Mouse (Mus musculus) myocyte (in vitro differentiated cells): ENCODE results near the gene Tbc1d2.

ENCODE experiments used
- CEBPB ChIP-seq: IDR thresholded peaks from 2 replicates; pipeline ENCODE4 v1.6.1; 2011; ENCODE audit warnings: mild to moderate bottlenecking, moderate library complexity; ENCODE audit not compliant: poor library complexity, insufficient read depth, severe bottlenecking
- E2F4 ChIP-seq: IDR thresholded peaks from one replicate; pipeline ENCODE4 v1.6.1; 2011; ENCODE audit warnings: mild to moderate bottlenecking, control low read depth, moderate library complexity; ENCODE audit not compliant: insufficient read depth
- MAX ChIP-seq: IDR thresholded peaks from one replicate; pipeline ENCODE4 v1.6.1; 2011; ENCODE audit warnings: low read depth, mild to moderate bottlenecking, control low read depth
- MYOD1 ChIP-seq, 3 experiments: IDR thresholded peaks; one replicate each; pipeline ENCODE4 v1.6.1; 2011; ENCODE audit warnings: control low read depth in 2 of 3, low read depth in 2 of 3, mild to moderate bottlenecking in 2 of 3, moderate library complexity in 1 of 3; ENCODE audit not compliant: insufficient read length in 2 of 3, control insufficient read depth in 1 of 3
- MYOG ChIP-seq, 3 experiments: IDR thresholded peaks; one replicate each; pipeline ENCODE4 v1.6.1; 2011; ENCODE audit warnings: control low read depth in 2 of 3, low read depth in 2 of 3, mild to moderate bottlenecking in 2 of 3; ENCODE audit not compliant: insufficient read length in 2 of 3, control insufficient read depth in 1 of 3, insufficient read depth in 1 of 3
- POLR2A ChIP-seq: IDR thresholded peaks from one replicate; pipeline ENCODE4 v1.6.1; 2011; ENCODE audit warnings: low read depth, mild to moderate bottlenecking, control low read depth, moderate library complexity; ENCODE audit not compliant: insufficient read length
- POLR2AphosphoS2 ChIP-seq: IDR thresholded peaks from one replicate; pipeline ENCODE4 v1.6.1; 2011; ENCODE audit warnings: low read depth, control low read depth; ENCODE audit not compliant: insufficient read length
- REST ChIP-seq: IDR thresholded peaks from one replicate; pipeline ENCODE4 v1.6.1; 2011; ENCODE audit warnings: mild to moderate bottlenecking, control low read depth, moderate library complexity; ENCODE audit not compliant: insufficient read depth, insufficient read length
- SRF ChIP-seq: IDR thresholded peaks from one replicate; pipeline ENCODE4 v1.6.1; 2011; ENCODE audit warnings: low read depth; ENCODE audit not compliant: control insufficient read depth, insufficient read length
- TCF12 ChIP-seq: IDR thresholded peaks from one replicate; pipeline ENCODE4 v1.6.1; 2011; ENCODE audit warnings: mild to moderate bottlenecking, control low read depth; ENCODE audit not compliant: poor library complexity, insufficient read depth, severe bottlenecking
- TCF3 ChIP-seq: IDR thresholded peaks from one replicate; pipeline ENCODE4 v1.6.1; 2011; ENCODE audit warnings: low read depth, control low read depth; ENCODE audit not compliant: insufficient read length
- USF1 ChIP-seq: IDR thresholded peaks from one replicate; pipeline ENCODE4 v1.6.1; 2011; ENCODE audit warnings: low read depth, mild to moderate bottlenecking, control low read depth, moderate library complexity

DNA sequence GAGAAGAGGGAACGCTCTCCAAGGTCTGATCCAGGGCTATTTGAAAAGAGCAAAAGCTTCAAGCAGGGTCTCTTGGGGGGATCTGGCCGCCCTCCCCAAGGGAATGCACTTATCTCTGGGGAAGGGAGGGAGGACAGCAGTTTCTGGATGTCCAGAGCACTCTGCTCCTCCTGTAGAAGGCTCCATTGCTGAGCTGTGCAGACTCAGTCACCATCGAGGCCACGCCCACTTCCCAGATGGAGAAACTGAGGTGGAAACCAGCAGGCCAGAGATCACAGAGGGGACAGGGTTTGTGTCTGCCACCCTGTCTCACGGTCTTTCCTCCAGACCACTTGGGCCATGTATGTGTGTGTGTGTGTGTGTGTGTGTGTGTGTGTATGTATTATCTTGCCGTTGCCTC, 51.0 kb downstream of the Tbc1d2 start:
- TF ChIP-seq POLR2A (no peak), E2F4 (no peak), TCF3 (no peak), TCF12 (no peak), REST (no peak), USF1 (no peak), MAX (no peak), POLR2AphosphoS2 (no peak), MYOD1 (IDR thresholded peaks at IDR 0.05; ENCODE audit: control insufficient read depth in 1 of 3, insufficient read length in 2 of 3, low read depth in 2 of 3) (no peak), CEBPB (no peak), SRF (no peak), MYOG (IDR thresholded peaks at IDR 0.05; ENCODE audit: control insufficient read depth in 1 of 3, insufficient read depth in 1 of 3, insufficient read length in 2 of 3, low read depth in 2 of 3) (no peak)
